Mouse (Mus musculus) limb, embryonic 15.5 days (tissue): ENCODE measurements around the gene Cryge. TPM values are rescaled to one million over a fixed set of nuclear protein-coding genes. Genes with fewer than 3 reads are reported as not detected.
"Not testable (repeated sequence)": the region's sequence is repeated elsewhere in the genome, so short reads cannot be mapped to it uniquely, and the experiment has no call there.

Source experiments
- ATAC-seq: fragments of 200-750 bp; cut with Nextera tagmentation; 2 replicates; pipeline ENCODE4 v1.8.0; 2017; ENCODE audit warnings: low read depth, moderate TSS enrichment; ENCODE audit not compliant: insufficient number of reproducible peaks, low FRiP score, low TSS enrichment
- H3K27ac ChIP-seq: fragments of 300-500 bp; sonication (generic); 2 replicates; pipeline ENCODE4 v1.5.1; 2015; ENCODE audit warnings: moderate library complexity, mild to moderate bottlenecking, inconsistent platforms
- H3K27me3 ChIP-seq: fragments of 300-500 bp; sonication (generic); 2 replicates; pipeline ENCODE4 v1.6.1; 2015; ENCODE audit warnings: inconsistent platforms
- H3K36me3 ChIP-seq: fragments of 300-500 bp; sonication (generic); 2 replicates; pipeline ENCODE4 v1.6.1; 2015; ENCODE audit warnings: inconsistent platforms
- H3K4me1 ChIP-seq: fragments of 300-500 bp; sonication (generic); 2 replicates; pipeline ENCODE4 v1.6.1; 2015; ENCODE audit warnings: inconsistent platforms
- H3K4me2 ChIP-seq: fragments of 300-500 bp; sonication (generic); 2 replicates; pipeline ENCODE4 v1.6.1; 2015; ENCODE audit warnings: mild to moderate bottlenecking, inconsistent platforms
- H3K4me3 ChIP-seq: fragments of 300-500 bp; sonication (generic); 2 replicates; pipeline ENCODE4 v1.5.1; 2015; ENCODE audit warnings: mild to moderate bottlenecking, inconsistent platforms
- H3K9ac ChIP-seq: fragments of 300-500 bp; sonication (generic); 2 replicates; pipeline ENCODE4 v1.6.1; 2015; ENCODE audit warnings: inconsistent platforms
- H3K9me3 ChIP-seq: fragments of 300-500 bp; sonication (generic); 2 replicates; pipeline ENCODE4 v1.6.1; 2016; ENCODE audit warnings: inconsistent platforms
- WGBS: fragments of 180-500 bp; shearing (Covaris S2); methylation state at CpG from one replicate; pipeline ENCODE4 v1.1.7; 2015; 5-methylcytosine and 5-hydroxymethylcytosine counted together
- polyA plus RNA-seq: library from polyadenylated mRNA; unstranded; fragments of >200 nt; fragmentation: Nextera tagmentation; extraction: Ambion mirVana; gene quantifications from 2 replicates; pipeline ENCODE4 v1.2.1, GENCODE M21; 2015

Cryge gene
- polyA plus RNA-seq = not detected in 2 replicates

GRCm38 (mm10) chr1:65050952-65051351 is at the start of gene Cryge:
Gene Cryge (minus strand): TSS chr1:65051149.
- not testable (repeated sequence) for H3K27me3 ChIP-seq, H3K9ac ChIP-seq, H3K27ac ChIP-seq, H3K36me3 ChIP-seq, H3K9me3 ChIP-seq, H3K4me1 ChIP-seq, H3K4me3 ChIP-seq, ATAC-seq, H3K4me2 ChIP-seq
- 77% methylated on average over 11 of the region's 12 CpGs for WGBS

- Histone ChIP-seq H3K36me3 (no peaks in the 10 kb centered on the region), H3K27me3 (no peaks in the 10 kb centered on the region), H3K9me3 (no peaks in the 10 kb centered on the region), H3K4me1 (no peaks in the 10 kb centered on the region), H3K4me2 (no peak overlapping the region), H3K27ac (no peak overlapping the region), H3K4me3 (no peak overlapping the region), H3K9ac (no peak overlapping the region)
- 80% methylated on average over 3 of the region's 3 CpGs for WGBS
- no peak for ATAC-seq
Observed at GRCm38 (mm10) chr1:65096953-65097352, 46.0 kb upstream of the Cryge start.

- ATAC-seq = no peak
Observed at GRCm38 (mm10) chr1:65091566-65091965, 40.6 kb upstream of the Cryge start.

GRCm38 (mm10) chr1:65090370-65090769 is 39.4 kb upstream of the Cryge start:
- Histone ChIP-seq H3K4me2 (no peak overlapping the region), H3K27ac (no peak overlapping the region)
- 58% methylated on average over 2 of the region's 2 CpGs for WGBS

More at GRCm38 (mm10) chr1:65091566-65091965, 40.6 kb upstream of the Cryge start:
- Histone ChIP-seq H3K36me3 (no peaks in the 10 kb centered on the region), H3K27me3 (no peaks in the 10 kb centered on the region), H3K4me2 (no peak overlapping the region), H3K9me3 (no peaks in the 10 kb centered on the region), H3K27ac (no peak overlapping the region), H3K4me1 (no peaks in the 10 kb centered on the region), H3K4me3 (no peak overlapping the region), H3K9ac (no peak overlapping the region)
- WGBS = 87% methylated on average over 3 of the region's 3 CpGs

GRCm38 (mm10) chr1:65088567-65089356 is 37.8 kb upstream of the Cryge start:
- no peaks in the 10 kb centered on the region for H3K27me3 ChIP-seq
- H3K36me3 ChIP-seq = no peaks in the 10 kb centered on the region
- H3K27ac ChIP-seq = no peak overlapping the region
- WGBS = 78% methylated on average over 6 of the region's 6 CpGs
- H3K9me3 ChIP-seq = no peaks in the 10 kb centered on the region
- ATAC-seq = no peak
- H3K4me1 ChIP-seq = no peaks in the 10 kb centered on the region
- H3K9ac ChIP-seq = no peak overlapping the region
- no peak overlapping the region for H3K4me3 ChIP-seq
- no peak overlapping the region for H3K4me2 ChIP-seq

More at GRCm38 (mm10) chr1:65090370-65090769, 39.4 kb upstream of the Cryge start:
- Histone ChIP-seq H3K27me3 (no peaks in the 10 kb centered on the region), H3K4me3 (no peak overlapping the region), H3K9ac (no peak overlapping the region), H3K4me1 (no peaks in the 10 kb centered on the region), H3K36me3 (no peaks in the 10 kb centered on the region), H3K9me3 (no peaks in the 10 kb centered on the region)
- ATAC-seq = no peak

GRCm38 (mm10) chr1:65082188-65082587 is 31.2 kb upstream of the Cryge start, which contains the start of gene Crygb:
Gene Crygb (minus strand): TSS chr1:65082288.
- no peaks in the 10 kb centered on the region for H3K36me3 ChIP-seq
- no peaks in the 10 kb centered on the region for H3K27me3 ChIP-seq
- no peak within 1 kb of the TSS for H3K9ac ChIP-seq
- no peak within 1 kb of the TSS for H3K27ac ChIP-seq
- ATAC-seq = no peak
- H3K4me1 ChIP-seq = 0 out of 2 replicates have a peak, but pooled peaks cover 3% of the 10 kb centered on the region
- no peaks in the 10 kb centered on the region for H3K9me3 ChIP-seq
- 40% methylated on average over 7 of the region's 7 CpGs for WGBS
- no peak within 1 kb of the TSS for H3K4me3 ChIP-seq
- no peak within 1 kb of the TSS for H3K4me2 ChIP-seq

GRCm38 (mm10) chr1:65075607-65076006 is 24.7 kb upstream of the Cryge start:
- no peaks in the 10 kb centered on the region for H3K27me3 ChIP-seq
- ATAC-seq = no peak
- no peaks in the 10 kb centered on the region for H3K36me3 ChIP-seq
- no peaks in the 10 kb centered on the region for H3K9me3 ChIP-seq
- H3K4me2 ChIP-seq = no peak overlapping the region
- no peaks in the 10 kb centered on the region for H3K4me1 ChIP-seq
- WGBS = 15% methylated on average over 5 of the region's 5 CpGs
- no peak overlapping the region for H3K4me3 ChIP-seq
- H3K9ac ChIP-seq = no peak overlapping the region
- H3K27ac ChIP-seq = no peak overlapping the region

GRCm38 (mm10) chr1:65073589-65073988 is 22.6 kb upstream of the Cryge start, which contains the start of gene Crygc:
Gene Crygc (minus strand): TSS chr1:65073689.
- Histone ChIP-seq H3K36me3 (no peaks in the 10 kb centered on the region), H3K9me3 (no peaks in the 10 kb centered on the region), H3K4me3 (no peak within 1 kb of the TSS), H3K27me3 (no peaks in the 10 kb centered on the region), H3K4me1 (no peaks in the 10 kb centered on the region), H3K27ac (no peak within 1 kb of the TSS), H3K4me2 (no peak within 1 kb of the TSS), H3K9ac (no peak within 1 kb of the TSS)
- ATAC-seq = no peak
- 81% methylated on average over 6 of the region's 6 CpGs for WGBS

- Histone ChIP-seq H3K27ac (no peak overlapping the region), H3K4me3 (no peak overlapping the region), H3K4me2 (no peak overlapping the region), H3K36me3 (no peaks in the 10 kb centered on the region), H3K9me3 (no peaks in the 10 kb centered on the region), H3K27me3 (no peaks in the 10 kb centered on the region), H3K4me1 (no peaks in the 10 kb centered on the region), H3K9ac (no peak overlapping the region)
- no peak for ATAC-seq
Observed at GRCm38 (mm10) chr1:65067842-65068241, 16.9 kb upstream of the Cryge start.

GRCm38 (mm10) chr1:65064201-65064600 is 13.3 kb upstream of the Cryge start:
- Histone ChIP-seq H3K4me2 (no peak overlapping the region), H3K4me1 (no peaks in the 10 kb centered on the region), H3K27ac (no peak overlapping the region), H3K4me3 (no peak overlapping the region), H3K36me3 (no peaks in the 10 kb centered on the region), H3K27me3 (no peaks in the 10 kb centered on the region), H3K9me3 (no peaks in the 10 kb centered on the region), H3K9ac (no peak overlapping the region)
- no peak for ATAC-seq
- 89% methylated on average over 15 of the region's 15 CpGs for WGBS

- no peak within 1 kb of the TSS for H3K4me2 ChIP-seq
- 89% methylated on average over 8 of the region's 8 CpGs for WGBS
Observed at GRCm38 (mm10) chr1:65063352-65063751, 12.4 kb upstream of the Cryge start, which contains the start of gene Crygd. Gene Crygd (minus strand): TSS chr1:65063452.

GRCm38 (mm10) chr1:65052140-65052539 is 1.2 kb upstream of the Cryge start:
- H3K4me3 ChIP-seq = no peak overlapping the region
- ATAC-seq = no peak
- H3K9ac ChIP-seq = no peak overlapping the region
- H3K36me3 ChIP-seq = no peaks in the 10 kb centered on the region
- no peak overlapping the region for H3K4me2 ChIP-seq
- WGBS = 32% methylated on average over 2 of the region's 2 CpGs
- no peaks in the 10 kb centered on the region for H3K27me3 ChIP-seq
- no peak overlapping the region for H3K27ac ChIP-seq
- H3K9me3 ChIP-seq = no peaks in the 10 kb centered on the region
- H3K4me1 ChIP-seq = no peaks in the 10 kb centered on the region

More at GRCm38 (mm10) chr1:65063352-65063751, 12.4 kb upstream of the Cryge start, which contains the start of gene Crygd:
- no peak within 1 kb of the TSS for H3K4me3 ChIP-seq
- no peaks in the 10 kb centered on the region for H3K36me3 ChIP-seq
- H3K9ac ChIP-seq = no peak within 1 kb of the TSS
- no peaks in the 10 kb centered on the region for H3K27me3 ChIP-seq
- H3K9me3 ChIP-seq = no peaks in the 10 kb centered on the region
- H3K4me1 ChIP-seq = no peaks in the 10 kb centered on the region
- no peak within 1 kb of the TSS for H3K27ac ChIP-seq
- no peak for ATAC-seq
